Mouse (Mus musculus): Measurements from ENCODE around the gene Usp7.
"Not testable (repeated sequence)": the region's sequence is repeated elsewhere in the genome, so short reads cannot be mapped to it uniquely, and the experiment has no call there.

Gene Usp7

DNA sequence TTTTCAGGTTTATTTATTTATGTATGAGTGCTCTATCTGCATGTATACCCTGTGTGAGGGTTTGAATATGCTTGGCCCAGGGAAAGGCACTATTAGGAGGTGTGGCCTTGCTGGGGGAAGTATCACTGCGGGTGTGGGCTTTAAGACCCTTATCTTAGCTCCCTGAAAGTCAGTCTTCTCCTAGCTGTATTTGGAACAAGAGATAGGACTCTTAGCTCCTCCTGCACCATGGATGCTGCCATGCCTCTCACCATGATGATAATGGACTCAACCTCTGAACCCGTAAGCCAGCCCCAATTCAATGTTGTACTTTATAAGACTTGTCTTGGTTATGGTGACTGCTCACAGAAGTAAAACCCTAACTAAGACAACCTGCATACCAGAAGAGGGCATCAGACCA lies 39.8 kb downstream of the Usp7 start:
- no peak for DNase-seq (ENCODE audit: low read depth, low spot score)

- no peak for DNase-seq (ENCODE audit: low read depth, low spot score)
Measured at GRCm38 (mm10) chr16:8751555-8752235, 40.4 kb downstream of the Usp7 start.

GRCm38 (mm10) chr16:8748904-8749303 lies 43.2 kb downstream of the Usp7 start:
- DNase-seq (ENCODE audit: low read depth, low spot score), result no peak

DNA sequence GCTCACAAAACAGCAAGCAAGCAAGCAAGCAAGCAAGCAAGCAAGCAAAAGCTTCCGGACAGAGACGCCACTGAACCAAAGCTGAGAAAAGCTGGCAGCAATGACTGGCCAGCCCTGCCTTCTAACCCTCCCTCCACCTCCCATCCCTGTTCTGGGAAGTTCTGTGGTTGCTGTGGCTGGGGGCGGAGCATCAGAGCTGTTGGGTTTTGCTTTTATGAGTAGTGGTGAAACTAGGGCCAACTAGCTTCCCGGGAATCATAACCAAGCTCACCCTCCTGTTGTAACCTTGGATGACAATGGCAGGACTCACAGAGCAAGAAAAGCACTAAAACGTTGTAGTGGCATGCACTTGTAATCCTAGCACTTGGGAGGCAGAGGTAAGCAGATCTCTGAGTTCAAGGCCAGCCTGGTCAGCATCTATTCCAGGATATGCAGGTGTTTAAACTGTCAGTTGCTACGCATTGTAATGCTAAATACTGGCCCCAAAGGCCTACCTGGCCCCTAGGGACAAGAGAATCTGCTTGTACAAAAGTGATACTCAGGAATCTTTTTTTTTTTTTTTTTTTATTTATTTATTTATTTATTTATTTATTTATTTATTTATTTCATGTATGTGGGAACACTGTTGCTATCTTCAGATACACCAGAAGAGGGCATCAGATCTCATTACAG lies 43.8 kb downstream of the Usp7 start:
- DNase-seq (ENCODE audit: low read depth, low spot score), result no peak

DNA sequence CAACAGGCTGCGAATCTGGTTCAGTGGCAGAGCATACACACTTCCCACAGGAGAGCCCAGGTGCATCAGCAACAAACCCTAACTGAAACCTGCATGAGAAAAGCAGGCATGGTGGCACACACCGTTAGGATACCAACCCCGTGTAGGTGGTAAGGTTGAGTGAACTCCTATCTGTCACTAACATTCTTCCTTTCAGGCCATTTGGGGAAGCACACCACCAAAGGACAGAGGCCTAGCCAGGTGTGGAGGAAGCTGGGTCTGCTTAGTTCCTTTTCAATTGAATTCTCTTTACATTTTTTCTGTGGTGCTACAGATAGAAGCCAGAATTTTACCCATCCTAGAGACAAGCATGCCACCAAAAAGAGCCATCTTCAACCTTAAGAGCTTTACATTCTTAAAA lies 44.3 kb downstream of the Usp7 start:
- no peak for DNase-seq (ENCODE audit: low read depth, low spot score)

DNA sequence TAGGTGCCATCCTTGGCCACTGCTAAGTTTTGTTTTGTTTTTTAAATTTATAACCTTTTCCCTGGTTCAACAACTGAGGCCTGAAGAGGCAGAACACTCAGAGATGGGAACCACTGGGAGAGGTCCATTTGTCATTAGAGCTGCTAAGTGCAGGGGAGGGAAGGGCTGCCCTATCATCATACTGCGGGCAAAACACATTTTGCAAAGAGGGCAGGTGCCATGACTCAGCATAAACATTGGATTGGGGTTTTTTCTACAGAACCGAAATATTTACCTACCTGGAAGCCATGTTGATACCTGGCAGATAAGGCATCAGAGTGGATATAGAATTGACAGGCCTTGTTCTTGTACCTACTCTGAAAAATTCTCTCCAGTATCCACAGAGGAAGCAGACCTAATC lies 45.6 kb downstream of the Usp7 start:
- no peak for DNase-seq (ENCODE audit: low read depth, low spot score)

DNA sequence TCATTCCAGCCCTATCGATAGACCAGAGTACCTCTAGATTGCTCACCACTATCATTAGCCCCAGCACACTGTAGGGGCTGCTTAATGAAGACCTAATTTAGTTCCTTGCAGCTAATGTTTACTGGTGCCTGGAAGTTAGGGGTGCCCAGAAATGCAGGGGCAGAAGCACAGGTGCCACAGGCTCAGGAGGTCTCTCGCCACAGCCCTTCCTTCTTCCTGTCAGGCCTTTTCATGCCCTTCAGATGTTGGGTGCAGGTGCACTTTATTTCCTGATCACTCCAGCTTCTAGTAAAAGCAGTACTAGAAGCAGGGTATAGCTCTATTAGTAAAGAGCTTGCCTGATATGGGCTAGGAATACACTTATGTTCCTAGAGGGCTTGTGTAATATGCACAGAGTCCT lies 46.4 kb downstream of the Usp7 start:
- peak; percentile 34 for DNase-seq (ENCODE audit: low read depth, low spot score)

DNA sequence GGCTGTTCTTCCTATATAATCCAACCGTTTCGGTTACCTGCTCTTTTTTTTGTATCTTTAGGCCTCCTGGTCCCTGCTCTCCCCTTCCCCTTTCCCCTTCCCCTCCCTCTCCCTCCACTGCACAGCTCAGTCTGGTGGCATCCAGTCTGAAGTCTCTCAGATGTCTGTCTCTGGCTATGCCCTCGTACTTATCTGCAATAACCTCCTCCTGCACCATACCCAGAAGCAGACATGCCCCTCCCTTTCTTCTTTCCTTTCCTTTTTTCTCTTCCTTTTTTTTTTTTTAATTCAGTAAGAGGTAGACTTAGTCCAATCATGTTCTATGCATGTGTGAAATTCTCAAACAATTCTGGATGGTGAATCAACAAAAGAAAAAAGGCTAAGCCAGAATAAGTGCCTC lies 48.1 kb downstream of the Usp7 start:
- no peak for DNase-seq (ENCODE audit: low read depth, low spot score)

DNA sequence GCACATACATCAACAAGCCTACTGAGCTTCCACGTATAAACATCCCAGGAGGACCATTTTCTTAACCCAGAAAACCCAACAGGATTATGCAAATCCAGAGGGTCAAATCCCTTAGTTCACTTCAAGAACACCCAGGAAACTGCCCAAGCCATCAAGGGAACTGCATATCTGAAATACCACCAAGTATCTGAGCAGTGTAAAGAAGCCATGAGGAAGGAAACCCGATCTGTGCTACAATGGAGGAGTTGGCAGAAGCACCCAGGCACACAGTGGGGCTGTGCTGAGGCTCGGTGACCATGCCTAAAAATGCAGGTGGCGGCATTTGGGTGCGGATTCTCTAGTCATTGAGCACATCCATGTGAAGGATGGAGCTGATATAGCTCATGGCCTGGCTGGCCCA lies 50.4 kb downstream of the Usp7 start:
- no peak for DNase-seq (ENCODE audit: low read depth, low spot score)

DNA sequence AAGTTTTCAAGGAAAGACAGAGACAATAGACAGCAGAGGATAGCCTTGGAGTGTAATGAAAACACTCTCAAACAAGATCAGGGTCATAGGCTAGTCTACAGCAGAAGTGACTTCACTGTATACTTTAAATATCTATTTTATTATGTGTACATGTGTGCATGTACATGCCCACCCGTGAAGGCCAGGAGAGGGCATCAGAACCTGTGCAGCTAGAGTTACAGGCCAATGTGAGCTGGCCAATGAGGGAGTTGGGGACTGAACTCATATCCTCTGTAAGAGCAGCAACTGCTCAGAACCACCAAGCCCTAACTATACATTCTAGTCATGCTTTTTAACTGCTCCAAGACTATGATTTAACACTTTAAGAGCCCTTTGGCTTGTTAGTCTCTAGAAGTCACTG lies 51.0 kb downstream of the Usp7 start:
- peak; percentile 38 for DNase-seq (ENCODE audit: low read depth, low spot score)

GRCm38 (mm10) chr16:8738542-8739514 lies 53.3 kb downstream of the Usp7 start:
- peak; percentile 95 for DNase-seq (ENCODE audit: low read depth, low spot score)

DNA sequence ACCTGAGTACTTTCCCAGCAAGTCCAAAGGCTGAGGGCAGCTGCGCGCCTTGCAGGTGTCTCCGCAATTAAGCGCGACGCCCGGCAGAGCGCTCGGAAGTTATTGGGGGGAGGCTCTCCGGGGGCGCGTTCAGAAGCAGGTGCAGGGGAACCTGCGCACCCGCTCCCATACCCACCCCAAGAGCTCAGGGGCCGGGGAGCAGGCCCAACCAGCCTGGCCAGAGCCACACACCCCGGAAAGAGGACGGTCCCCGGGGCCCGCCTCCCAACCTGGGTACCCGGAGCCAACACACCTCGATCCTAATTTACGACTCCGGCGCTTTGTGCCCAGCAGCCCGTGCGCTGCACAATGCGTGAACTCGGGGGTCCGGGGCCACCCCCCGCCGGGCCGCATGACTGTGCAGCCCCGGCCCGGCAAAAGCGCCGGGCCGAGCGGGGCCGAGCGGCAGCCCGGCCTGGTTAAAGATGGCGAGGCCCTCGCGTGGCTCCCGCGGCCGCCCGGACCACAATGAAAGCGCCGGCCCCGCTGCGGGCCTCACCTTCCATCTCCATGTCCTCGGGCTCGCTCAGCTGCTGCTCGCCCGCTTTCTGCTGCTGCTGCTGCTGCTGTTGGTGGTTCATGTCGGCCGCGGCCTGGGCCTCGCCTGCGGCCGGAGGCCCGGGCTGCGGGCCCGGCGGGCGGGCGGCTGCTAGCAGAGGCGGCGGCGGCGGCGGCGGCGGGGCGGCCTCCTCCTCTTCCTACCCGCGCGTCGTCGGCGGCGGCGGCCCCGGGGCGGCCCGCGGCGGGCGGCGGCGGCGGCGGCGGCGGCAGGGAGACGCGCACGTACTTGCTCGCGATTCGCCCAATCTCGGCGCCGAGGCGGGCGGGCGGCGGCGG lies 54.2 kb downstream of the Usp7 start:
- DNase-seq (ENCODE audit: low read depth, low spot score), result peak; percentile 57

DNA sequence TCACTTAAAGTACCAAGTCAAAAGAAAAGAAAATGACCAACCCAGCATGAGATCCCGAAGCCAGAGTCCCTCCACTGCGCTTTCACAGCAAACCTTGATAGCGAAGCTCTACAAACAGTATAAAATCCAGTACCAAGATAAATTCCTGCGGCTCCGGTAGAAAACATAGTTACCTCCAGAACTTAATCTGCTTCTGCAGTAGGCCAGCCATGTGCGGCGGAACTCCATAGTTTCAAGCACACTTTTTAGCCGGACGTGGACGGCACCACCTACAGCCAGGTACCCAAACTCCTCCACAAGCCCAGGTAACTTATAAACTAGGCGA lies 54.8 kb downstream of the Usp7 start:
- DNase-seq (ENCODE audit: low read depth, low spot score), result no peak

DNA sequence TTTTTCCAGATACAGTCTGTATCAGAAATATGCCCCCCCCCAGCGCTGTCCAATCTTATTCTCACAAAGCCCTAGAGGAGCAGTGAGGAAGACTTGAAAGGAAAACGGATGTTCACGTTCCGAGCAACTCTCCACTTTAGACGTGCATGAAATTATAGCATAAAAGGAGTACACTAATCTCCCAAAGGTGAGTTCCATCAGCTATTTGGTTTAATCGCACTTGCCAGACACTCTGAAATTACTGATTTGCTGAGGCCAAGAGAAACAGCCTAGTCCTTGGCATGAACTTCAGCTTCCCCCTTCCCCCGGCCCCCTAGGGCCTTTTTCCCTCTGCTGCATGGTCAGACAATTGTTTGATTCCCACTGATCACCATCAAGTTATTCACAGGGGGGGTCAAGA lies 55.4 kb downstream of the Usp7 start:
- DNase-seq (ENCODE audit: low read depth, low spot score), result peak; percentile 35

DNA sequence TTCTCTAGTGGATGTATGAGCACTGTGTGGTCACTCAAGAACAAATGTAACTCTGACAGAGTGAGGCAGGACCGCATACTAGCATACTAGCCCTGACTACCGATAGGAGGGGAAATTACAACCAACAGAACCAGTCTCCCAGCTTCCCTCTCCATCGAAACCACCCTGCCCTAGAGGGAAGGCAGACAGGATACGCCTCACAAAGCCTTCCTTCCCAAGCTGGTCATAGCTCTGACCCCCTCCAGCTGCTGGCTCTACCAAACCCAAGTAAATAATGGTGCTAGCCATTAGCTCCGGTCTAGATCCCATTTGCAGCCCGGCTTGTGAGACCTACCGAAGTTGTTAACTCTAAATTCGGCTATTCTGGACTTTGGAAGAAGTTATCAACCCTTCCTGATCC lies 56.1 kb downstream of the Usp7 start:
- no peak for DNase-seq (ENCODE audit: low read depth, low spot score)

DNA sequence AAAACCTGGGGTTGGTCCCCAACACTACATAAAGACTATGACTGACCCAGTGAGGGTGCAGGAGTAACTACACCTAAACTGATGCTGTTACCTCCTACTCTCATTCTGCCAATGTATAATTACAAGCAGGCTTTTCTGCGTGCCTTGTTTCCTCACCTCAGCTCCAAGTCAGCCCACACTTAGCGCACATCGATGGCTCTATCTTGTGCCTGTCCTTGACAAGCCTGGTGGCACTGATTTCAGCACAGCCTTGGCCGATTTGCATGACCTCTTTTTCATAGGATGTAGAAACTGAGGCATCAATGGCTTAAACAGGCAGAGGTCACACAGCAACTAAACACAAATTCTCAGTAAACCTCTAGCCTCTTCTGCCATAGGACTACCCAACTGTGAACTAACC lies 57.4 kb downstream of the Usp7 start:
- DNase-seq (ENCODE audit: low read depth, low spot score), result no peak

GRCm38 (mm10) chr16:8733624-8734023 lies 58.5 kb downstream of the Usp7 start:
- no peak for DNase-seq (ENCODE audit: low read depth, low spot score)

DNA sequence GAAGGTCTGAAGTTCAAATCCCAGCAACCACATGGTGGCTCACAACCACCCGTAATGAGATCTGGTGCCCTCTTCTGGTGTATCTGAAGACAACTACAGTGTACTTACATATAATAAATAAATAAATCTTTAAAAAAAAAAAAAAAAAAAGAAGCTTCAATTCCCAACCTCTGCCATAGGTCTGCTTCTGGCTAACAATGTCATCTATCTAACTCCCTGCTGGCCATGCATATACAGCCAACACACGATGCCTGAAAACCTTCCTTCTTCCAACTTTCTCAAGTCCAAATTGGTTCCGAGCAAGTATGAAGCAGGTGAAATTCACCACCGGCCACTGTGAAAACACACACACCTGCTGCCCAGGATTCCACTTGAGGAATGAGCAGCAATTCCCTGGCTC lies 59.7 kb downstream of the Usp7 start:
- DNase-seq (ENCODE audit: low read depth, low spot score), result not testable (repeated sequence)

GRCm38 (mm10) chr16:8731630-8732029 lies 60.5 kb downstream of the Usp7 start:
- no peak for DNase-seq (ENCODE audit: low read depth, low spot score)

DNA sequence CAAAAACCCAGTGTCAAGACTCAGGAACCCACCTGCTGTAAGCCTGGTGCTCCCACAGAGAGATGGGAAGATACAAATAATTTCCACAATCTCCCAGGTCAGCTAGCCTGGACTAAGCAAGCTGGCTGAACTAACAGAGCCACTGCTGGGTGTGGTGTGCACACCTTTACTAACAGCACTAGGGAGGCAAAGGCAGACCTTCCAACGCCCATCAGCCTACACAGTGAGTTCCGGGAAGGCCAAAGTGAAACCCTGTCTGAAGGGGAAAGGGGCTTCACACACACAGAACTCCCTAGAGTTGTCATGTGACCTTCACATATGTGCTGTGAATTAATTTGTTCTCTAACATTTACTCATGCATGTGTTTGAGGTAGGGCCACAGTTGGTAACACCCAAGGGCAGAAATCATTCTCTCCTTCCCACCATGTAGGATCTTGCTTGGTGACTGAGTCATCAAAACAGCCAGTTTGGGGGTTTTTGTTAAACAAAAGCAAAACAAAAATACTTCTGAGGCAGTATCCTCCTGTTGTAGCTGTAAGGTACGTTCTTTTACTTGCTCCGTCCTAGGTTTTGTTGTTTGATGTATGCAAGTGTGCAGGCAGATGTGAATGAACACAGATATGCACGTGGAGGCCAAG lies 63.9 kb downstream of the Usp7 start:
- DNase-seq (ENCODE audit: low read depth, low spot score), result peak; percentile 28

GRCm38 (mm10) chr16:8725807-8726206 lies 66.3 kb downstream of the Usp7 start:
- DNase-seq (ENCODE audit: low read depth, low spot score), result no peak

Data from CD4-positive, CD25-positive, alpha-beta regulatory T cell, adult 2 months (primary cell).